Mouse (Mus musculus) embryo, embryonic 10.5 days (tissue): ENCODE data around the gene Vmn2r109.
"Not testable (repeated sequence)": the region's sequence is repeated elsewhere in the genome, so short reads cannot be mapped to it uniquely, and the experiment has no call there.

ENCODE experiments used
- DNase-seq: peaks from one replicate; pipeline ENCODE4 v3.0.0-alpha.2; 2015; ENCODE audit warnings: low spot score

Vmn2r109 gene

DNA sequence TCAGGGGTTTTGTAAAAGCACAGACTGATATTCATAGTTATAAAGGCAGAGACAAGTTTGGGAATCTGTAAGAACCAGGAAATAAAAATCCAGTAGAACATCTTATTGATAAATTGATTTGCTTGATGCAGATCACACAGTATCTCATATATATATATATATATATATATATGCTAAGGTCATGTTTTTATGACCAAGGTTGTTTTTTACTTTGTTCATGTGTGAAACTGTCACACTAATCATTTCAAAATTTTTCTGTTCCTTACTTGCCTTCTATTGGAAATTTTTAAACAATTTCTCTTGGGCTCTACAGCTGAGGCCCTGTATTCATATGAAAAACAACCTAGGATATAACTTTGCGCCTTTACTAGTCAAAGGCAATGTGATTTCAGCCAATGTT is at the start of gene Vmn2r109:
Vmn2r109 (minus strand) TSS at position 101 of the 400 bp plus-strand sequence.
- DNase-seq: no peak

DNA sequence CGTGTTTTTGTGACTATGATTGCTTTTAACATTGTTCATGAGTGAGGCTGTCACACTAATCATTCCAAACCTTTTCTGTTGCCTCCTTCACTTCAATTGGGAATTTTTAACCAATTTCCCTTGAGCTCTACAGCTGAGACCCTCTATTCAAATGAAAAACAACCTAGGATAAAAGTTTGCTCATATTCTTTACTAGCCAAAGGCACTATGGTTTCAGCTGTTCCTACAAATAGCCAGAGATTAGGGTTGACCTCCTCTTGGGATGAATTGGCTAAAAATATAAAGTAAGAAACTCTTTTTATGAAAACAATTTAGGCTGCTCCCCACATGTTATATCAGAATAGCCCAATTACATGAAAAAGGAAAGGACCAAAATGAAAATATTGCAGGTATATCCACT is 31.8 kb upstream of the Vmn2r109 start, which contains the start of gene Vmn2r110:
Vmn2r110 (minus strand) TSS at position 101 of the 400 bp plus-strand sequence.
- no peak for DNase-seq

DNA sequence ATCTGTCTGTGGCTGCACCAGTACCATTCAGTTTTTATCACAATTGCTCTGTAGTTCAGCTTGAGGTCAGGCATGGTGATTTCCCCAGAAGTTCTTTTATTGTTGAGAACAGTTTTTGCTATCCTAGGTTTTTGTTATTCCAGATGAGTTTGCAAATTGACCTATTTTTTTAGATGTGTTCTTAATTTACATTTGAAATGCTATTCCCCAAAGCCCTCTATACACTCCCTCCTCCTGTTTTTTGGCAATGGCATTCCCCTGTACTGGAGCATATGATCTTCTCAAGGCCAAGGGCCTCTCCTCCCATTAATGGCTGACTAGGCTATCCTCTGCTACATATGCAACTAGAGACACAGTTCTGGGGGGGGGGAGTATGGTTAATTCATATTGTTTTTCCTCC is 56.3 kb downstream of the Vmn2r109 start:
- DNase-seq: not testable (repeated sequence)

DNA sequence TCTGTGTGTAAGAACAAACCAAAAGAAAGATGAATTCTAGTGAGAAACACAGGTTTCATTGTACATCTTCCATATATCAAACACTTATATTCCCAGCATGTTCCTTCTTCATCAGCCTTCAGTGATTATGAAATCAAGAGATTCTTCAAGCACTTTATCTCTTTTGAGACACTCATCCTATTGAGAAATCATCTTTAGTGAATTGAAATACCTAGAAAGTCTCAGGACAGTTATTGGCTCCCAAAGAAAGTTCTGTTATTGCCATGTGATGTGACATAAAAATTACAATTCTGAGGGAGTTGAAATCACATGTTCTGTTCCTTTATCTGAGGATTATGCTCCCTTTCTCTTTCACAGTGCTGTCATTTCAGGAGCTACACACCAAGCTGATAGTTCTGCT is 66.7 kb downstream of the Vmn2r109 start, which contains the start of gene Vmn1r225:
Vmn1r225 (plus strand) TSS at position 301 of the 400 bp plus-strand sequence.
- DNase-seq: no peak
